Mouse (Mus musculus) kidney, postnatal 0 days (tissue): ENCODE data around the gene Kcnd3. TPM values are rescaled to one million over a fixed set of nuclear protein-coding genes. Genes with fewer than 3 reads are reported as not detected.

Experiments used
- ATAC-seq: fragments of 200-750 bp; cut with Nextera tagmentation; replicated peaks from 2 replicates; pipeline ENCODE4 v1.8.0; 2017; ENCODE audit warnings: low read depth, moderate number of reproducible peaks, moderate TSS enrichment, moderate library complexity; ENCODE audit not compliant: low FRiP score
- DNase-seq: peaks from one replicate; pipeline ENCODE4 v3.0.0-alpha.2; 2016; ENCODE audit warnings: low spot score
- H3K27ac ChIP-seq: fragments of 300-500 bp; sonication (generic); 2 replicates; pipeline ENCODE4 v1.5.1; 2014; ENCODE audit warnings: mild to moderate bottlenecking
- H3K27me3 ChIP-seq: fragments of 300-500 bp; sonication (generic); 2 replicates; pipeline ENCODE4 v1.6.1; 2014; ENCODE audit warnings: low read length, mixed read lengths; ENCODE audit not compliant: insufficient read depth
- H3K36me3 ChIP-seq: fragments of 300-500 bp; sonication (generic); 2 replicates; pipeline ENCODE4 v1.6.1; 2014; ENCODE audit warnings: low read length, mixed read lengths; ENCODE audit not compliant: insufficient read depth
- H3K4me1 ChIP-seq: fragments of 300-500 bp; sonication (generic); replicated peaks from 2 replicates; pipeline ENCODE4 v1.6.1; 2014; ENCODE audit warnings: antibody characterized with exemption, low read length, mixed read lengths; ENCODE audit not compliant: insufficient read depth
- H3K4me2 ChIP-seq: fragments of 300-500 bp; sonication (generic); 2 replicates; pipeline ENCODE4 v1.6.1; 2014; ENCODE audit warnings: mild to moderate bottlenecking, low read length, moderate library complexity, mixed read lengths
- H3K4me3 ChIP-seq: fragments of 300-500 bp; sonication (generic); replicated peaks from 2 replicates; pipeline ENCODE4 v1.5.1; 2014; ENCODE audit warnings: low read depth, low read length
- H3K9ac ChIP-seq: fragments of 300-500 bp; sonication (generic); 2 replicates; pipeline ENCODE4 v1.6.1; 2014; ENCODE audit warnings: low read depth, low read length
- H3K9me3 ChIP-seq: fragments of 300-500 bp; sonication (generic); replicated peaks from 2 replicates; pipeline ENCODE4 v1.6.1; 2016; ENCODE audit warnings: low read length, inconsistent platforms, mixed read lengths
- CTCF ChIP-seq: IDR thresholded peaks from 2 replicates; pipeline ENCODE4 v1.5.1; 2016; ENCODE audit warnings: antibody characterized with exemption, low read depth, mild to moderate bottlenecking, moderate library complexity
- WGBS: fragments of 180-500 bp; shearing (Covaris S2); extraction: QIAGEN DNeasy Blood & Tissue Kit; methylation state at CpG from one replicate; pipeline ENCODE4 v1.1.7; 2014; 5-methylcytosine and 5-hydroxymethylcytosine counted together
- polyA plus RNA-seq: library from polyadenylated mRNA; unstranded; fragments of >200 nt; fragmentation: Nextera tagmentation; extraction: Ambion mirVana; gene quantifications from 2 replicates; pipeline ENCODE4 v1.2.1, GENCODE M21; 2015

Gene Kcnd3
- polyA plus RNA-seq, 1 experiment from 2014 or later: 2.9 TPM

DNA sequence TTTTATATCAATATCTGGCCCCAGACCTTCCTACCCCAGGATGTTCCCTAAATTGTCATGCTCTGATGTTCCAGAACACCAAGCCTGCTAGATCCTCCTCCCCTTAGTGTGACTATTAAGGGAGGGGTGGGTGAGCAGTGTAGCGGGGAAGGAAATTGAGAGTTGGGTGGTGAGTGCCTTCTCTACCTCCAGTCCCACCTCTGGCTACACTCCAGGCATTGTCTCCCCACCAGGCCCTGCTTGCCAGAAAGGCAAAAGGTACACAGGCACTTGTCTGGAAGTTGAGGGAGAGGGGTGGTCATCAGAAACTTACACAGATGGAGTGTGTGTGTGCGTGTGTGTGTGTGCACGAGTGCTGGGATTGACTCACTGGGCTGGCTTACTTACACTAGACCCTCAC, 270.4 kb downstream of the Kcnd3 start:
- ATAC-seq (no peak), DNase-seq (no peak)
- H3K4me3 ChIP-seq: no peak overlapping the region
- H3K9ac ChIP-seq: no peak overlapping the region
- no peak overlapping the region for H3K27ac ChIP-seq
- no peak overlapping the region for H3K4me2 ChIP-seq
- TF ChIP-seq CTCF: no peak
- H3K36me3 ChIP-seq: no peaks in the 10 kb centered on the region
- 93% methylated on average over 3 of the region's 3 CpGs for WGBS
- no peaks in the 10 kb centered on the region for H3K27me3 ChIP-seq
- no peaks in the 10 kb centered on the region for H3K9me3 ChIP-seq
- no peaks in the 10 kb centered on the region for H3K4me1 ChIP-seq

Other genes with a start within 250 kb of the Kcnd3 start
- gene Ddx20, start 235.2 kb downstream of the Kcnd3 start, polyA plus RNA-seq: 25.2 and 26.0 TPM in 2 replicates